Mouse (Mus musculus) left cerebral cortex, postnatal 4 days (tissue): ENCODE measurements around the gene Samsn1. TPM values are rescaled to one million over a fixed set of nuclear protein-coding genes. Genes with fewer than 3 reads are reported as not detected.

Experiments used
- DNase-seq: peaks from one replicate; pipeline ENCODE4 v3.0.0-alpha.2; 2022
- intact Hi-C: fragments of 180-260 bp; cut with DNase I; formaldehyde crosslinking; loops from one replicate; pipeline ENCODE4 v1.15.1; 2025
- total RNA-seq, 2 experiments: library from RNA; stranded (reverse); gene quantifications; 2 replicates each; pipeline ENCODE4 v1.2.3; 2021

Gene Samsn1
- total RNA-seq, result 1 to 10 TPM; 1.1 to 1.2 TPM

- DNase-seq, result no peak
- intact Hi-C loops, result no loop called here
Observed at GRCm38 (mm10) chr16:76022181-76022580, at the start of gene Samsn1. Samsn1 (minus strand) TSS chr16:76022281.

DNA sequence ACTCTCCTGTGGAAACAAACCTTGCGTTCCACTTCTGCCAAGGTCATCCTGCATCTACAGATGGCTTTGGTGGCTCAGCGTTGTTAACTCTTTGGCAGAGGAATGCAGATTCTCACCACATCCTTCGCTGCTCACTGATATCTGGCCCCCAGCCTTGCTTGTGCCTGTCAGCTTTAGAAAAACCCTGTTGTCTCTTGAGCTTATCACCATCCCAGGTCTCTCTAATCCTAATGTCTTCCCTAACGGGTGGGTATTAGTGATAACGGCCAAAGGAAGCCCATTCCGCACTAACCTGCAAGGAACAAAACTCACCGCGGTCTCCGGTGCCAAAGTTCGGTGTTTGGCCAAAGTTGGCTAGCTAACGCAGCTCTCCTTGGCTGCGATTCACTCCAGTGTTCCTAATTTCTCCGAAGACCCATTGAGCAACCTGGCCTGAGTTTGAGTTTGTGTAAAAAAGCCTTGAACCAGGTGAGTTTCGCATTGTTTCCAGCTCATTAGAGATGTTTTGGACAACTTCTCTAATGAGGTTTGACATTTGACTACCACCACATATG is 44.1 kb upstream of the Samsn1 start:
- intact Hi-C loops, result no loop called here
- peak; percentile 8 for DNase-seq

- no peak for DNase-seq
- intact Hi-C loops, result no loop called here
Observed at GRCm38 (mm10) chr16:76054976-76055375, 32.9 kb upstream of the Samsn1 start.

DNA sequence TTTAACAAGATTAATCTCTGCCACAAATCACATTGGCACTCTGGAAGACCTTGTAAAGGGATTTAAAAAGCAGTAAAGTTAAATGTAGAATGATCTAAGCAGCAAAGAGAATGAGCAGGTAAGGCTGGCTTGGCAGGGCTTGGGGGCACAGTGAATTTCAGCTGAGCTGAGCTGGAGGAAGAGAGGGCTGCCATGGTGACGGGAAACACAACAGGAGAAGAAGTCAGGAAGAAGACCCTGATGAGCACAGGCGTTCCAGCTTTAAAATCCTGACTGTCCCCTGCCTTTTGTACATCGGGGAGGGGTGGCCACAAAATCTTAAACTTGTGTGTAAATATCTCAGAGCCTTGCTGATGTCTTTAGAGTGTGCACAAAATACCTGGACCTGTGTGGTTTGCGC is 32.0 kb upstream of the Samsn1 start:
- intact Hi-C loops, result no loop called here
- DNase-seq, result no peak

GRCm38 (mm10) chr16:76053537-76053936 is 31.5 kb upstream of the Samsn1 start:
- DNase-seq, result no peak
- intact Hi-C loops, result no loop called here

DNA sequence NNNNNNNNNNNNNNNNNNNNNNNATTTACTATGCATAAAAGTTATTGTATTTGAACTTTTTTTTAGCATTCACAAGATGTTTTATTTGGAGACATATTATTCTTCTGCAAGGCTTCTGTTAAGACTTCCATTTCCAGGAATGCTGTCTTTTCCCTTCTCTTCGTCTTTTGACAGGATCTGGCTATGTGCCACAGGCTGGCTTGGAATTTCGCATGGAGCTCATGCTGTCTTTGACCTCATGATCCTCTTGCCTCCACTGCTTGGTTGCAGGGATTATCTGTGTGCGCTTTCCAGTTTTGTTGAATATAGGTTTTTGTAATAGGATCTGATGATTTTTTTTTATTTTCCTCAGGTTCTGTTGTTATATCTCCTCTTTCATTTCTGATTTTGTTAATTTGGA is 25.0 kb upstream of the Samsn1 start:
- intact Hi-C loops, result no loop called here
- DNase-seq, result peak; percentile 62

- intact Hi-C loops, result no loop called here
- no peak for DNase-seq
Observed at GRCm38 (mm10) chr16:76040319-76040945, 18.4 kb upstream of the Samsn1 start.

GRCm38 (mm10) chr16:76019164-76019563 is 2.9 kb downstream of the Samsn1 start:
- no peak for DNase-seq
- intact Hi-C loops, result no loop called here

DNA sequence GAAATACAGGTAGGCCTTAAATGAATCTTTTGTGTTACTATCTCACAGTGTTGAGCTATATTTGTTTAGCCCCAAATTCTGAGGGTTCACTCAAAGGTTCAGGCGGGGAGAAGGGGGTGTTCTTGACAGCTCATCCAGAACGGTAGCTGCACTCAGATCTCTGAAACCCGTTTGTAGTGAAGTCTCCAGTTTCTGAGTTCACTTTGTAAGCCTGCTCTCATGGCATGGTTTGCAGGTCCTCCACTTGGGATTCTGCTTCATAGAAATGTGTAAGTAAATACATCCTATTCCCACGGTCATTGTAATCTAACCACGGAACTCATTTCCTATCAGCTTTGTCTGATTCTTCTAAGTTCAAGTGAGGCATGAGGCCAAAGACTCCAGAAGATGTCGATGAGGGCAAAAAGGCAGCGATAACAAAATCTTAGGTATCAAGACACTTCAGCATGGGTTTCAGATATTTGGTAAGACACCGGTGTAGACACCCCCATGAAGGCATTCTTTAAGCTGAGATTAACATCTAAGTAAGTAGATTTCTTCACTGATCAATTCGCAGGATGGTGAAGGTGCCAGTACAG is 18.2 kb downstream of the Samsn1 start:
- no peak for DNase-seq
- intact Hi-C loops, result no loop called here

GRCm38 (mm10) chr16:76002870-76003572 is 19.1 kb downstream of the Samsn1 start:
- intact Hi-C loops, result no loop called here
- DNase-seq, result no peak

GRCm38 (mm10) chr16:76002287-76002686 is 19.8 kb downstream of the Samsn1 start:
- no peak for DNase-seq
- intact Hi-C loops, result no loop called here

GRCm38 (mm10) chr16:76001788-76002187 is 20.3 kb downstream of the Samsn1 start:
- no peak for DNase-seq

DNA sequence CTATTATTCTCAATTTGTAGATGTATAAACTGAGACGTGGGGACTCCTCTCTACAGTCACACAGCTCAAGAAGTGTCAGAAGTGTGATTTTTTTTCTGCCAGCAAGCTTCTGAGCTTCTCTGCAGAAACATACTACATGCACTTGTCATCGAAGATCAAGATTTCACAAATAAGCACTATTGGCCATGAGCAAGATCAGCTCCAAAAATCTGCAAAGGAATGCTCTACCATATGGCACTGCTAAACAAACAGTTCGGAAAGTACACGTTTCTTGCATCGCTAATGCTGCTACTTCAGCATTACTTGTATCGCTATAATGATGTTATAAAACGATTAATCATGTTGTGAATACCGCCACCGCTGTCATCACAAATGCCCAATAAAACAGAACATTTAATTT is 22.0 kb downstream of the Samsn1 start:
- no peak for DNase-seq
- intact Hi-C loops, result no loop called here

More at GRCm38 (mm10) chr16:76001788-76002187, 20.3 kb downstream of the Samsn1 start:
- intact Hi-C loops, result no loop called here

DNA sequence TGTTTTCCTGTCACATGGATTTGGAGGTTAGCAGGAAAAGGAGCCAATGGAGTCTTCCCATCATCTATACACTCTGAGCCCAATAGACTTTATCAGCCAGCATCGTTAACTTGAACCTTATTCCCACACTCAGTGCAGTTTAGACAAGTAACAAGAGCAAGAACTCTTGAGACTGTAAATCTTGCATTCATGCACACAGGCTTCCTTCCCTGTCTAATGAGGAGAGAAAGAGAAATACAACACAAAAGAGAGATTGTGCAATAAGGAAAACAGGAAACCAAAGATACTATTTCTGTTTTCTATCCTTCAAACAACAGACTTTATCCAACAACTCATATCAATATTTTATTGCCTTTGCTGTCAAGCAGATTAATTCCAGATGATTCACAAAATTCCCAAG is 31.9 kb downstream of the Samsn1 start:
- intact Hi-C loops, result no loop called here

DNA sequence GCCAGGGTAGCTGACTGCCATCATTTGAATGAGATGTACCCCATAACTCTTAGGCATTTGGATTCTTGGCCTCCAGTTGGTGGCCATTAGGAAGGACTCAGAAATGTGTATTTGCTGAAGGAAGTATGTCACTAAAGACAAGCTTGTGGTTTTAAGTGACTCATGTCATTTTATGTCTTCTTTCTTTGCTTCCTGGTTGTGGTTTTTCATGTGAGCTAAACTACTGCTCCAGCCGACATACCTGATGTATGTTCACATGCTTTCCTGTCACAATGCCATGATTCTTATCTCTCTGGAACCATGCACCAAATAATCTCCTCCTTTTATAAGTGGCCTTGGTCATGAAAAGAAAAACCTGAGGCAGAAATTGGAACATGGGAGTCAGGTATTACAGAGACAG is 38.2 kb downstream of the Samsn1 start:
- DNase-seq, result no peak
- intact Hi-C loops, result no loop called here

More for the DNA sequence above, 31.9 kb downstream of the Samsn1 start:
- no peak for DNase-seq

DNA sequence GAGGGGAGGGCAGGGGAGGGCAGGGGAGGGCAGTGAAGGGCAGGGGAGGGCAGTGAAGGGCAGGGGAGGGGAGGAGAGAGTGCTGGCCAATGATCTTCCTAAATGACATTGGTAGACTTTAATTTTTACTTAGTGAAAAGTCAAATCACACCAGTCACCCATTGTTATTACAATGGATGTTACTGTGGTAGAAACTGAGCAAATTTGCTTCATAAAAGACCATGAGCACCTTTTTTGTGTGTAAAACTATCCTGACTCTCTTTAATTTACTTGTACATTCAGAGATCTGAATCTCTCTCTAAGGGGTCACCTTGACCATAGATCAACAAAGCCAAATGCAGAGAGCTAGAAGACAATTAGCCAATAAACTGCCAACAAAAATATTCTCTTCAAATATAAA is 42.7 kb downstream of the Samsn1 start:
- intact Hi-C loops, result no loop called here

GRCm38 (mm10) chr16:75977798-75978197 is 44.3 kb downstream of the Samsn1 start:
- intact Hi-C loops, result no loop called here
- peak; percentile 29 for DNase-seq

More for the DNA sequence above, 42.7 kb downstream of the Samsn1 start:
- no peak for DNase-seq

GRCm38 (mm10) chr16:75975682-75976332 is 46.3 kb downstream of the Samsn1 start:
- intact Hi-C loops, result no loop called here
- no peak for DNase-seq

DNA sequence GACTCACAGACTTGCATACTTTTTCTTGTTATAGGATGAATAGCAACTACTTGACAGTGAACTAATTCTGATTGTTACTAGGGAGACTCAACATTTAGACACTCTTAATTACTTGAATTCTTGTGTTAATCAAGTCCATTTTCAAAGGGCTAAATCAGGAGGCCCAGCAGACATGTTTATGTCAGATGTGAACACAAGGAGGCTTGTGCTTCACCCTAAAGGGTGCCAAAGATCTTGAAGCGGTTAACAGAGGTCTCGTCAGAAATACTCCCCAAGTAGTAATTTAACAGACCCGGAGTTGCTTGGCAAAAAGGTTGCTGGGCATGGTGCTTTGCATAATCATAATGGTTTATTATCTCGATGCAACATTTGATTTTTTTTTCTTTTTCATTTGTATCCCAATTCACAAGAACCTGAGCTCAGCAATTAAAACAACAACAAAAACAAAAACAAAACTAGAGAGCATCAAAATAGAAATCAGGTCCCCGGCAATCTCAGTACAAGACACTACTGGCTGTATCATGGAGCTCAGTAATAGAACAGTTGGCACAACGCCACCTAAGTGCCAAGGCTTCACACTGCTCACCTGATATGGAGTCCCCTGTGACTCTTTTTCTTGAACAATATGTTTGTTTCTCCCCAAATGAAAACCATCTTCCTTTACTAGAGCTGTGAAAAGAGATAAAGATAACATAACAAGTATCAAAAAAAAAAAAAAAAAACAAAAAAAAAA is 51.6 kb downstream of the Samsn1 start:
- intact Hi-C loops, result no loop called here
- DNase-seq, result peak; percentile 7

DNA sequence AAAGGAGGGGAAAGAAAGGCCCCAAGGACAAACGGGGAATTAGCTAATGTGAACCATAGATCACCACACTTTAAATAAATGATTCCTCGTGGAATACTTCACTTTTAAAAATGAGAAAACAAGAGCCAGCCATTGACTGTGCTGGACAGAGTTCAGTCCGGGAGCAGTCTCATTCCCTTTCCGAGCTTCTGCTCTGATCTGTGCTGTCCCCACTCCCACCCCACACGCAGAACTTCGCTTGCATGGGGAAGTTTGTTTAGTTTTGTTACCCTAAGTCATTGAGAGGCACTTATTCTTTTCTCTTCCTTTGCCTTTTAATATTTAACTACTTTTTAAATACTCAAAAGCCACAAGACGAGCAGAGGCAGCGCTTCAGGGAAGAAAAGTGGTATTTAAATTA is 60.1 kb downstream of the Samsn1 start:
- intact Hi-C loops, result no loop called here
- no peak for DNase-seq

DNA sequence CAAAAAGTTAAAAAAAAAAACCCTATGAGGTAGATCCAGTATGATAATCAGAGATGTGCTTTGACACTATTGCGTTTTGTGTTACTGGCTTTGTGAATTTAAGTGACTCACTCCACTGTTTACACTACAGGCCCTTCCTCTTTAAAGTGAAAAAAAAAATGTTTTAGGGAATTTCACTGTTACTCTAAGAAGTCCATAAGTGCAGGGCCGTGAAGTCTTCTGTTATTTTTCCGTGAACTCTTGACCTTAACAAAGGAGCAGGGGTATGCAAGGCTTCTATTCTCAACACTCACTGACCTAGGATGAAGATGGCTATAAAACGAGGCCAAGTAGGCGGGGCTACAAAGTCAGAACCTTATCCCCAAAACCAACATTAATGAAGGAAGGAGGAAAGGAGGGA is 60.6 kb downstream of the Samsn1 start:
- no peak for DNase-seq
- intact Hi-C loops, result no loop called here
